Mouse (Mus musculus) ES-Bruce4 (cell line): Measurements from ENCODE around the gene Stard5. TPM values are rescaled to one million over a fixed set of nuclear protein-coding genes. Genes with fewer than 3 reads are reported as not detected.
A peak's percentile ranks its signal among the peaks of the same experiment; 100 is the strongest.

ENCODE experiments used
- H3K27ac ChIP-seq: 2 replicates; pipeline ENCODE4 v1.5.1; 2012; ENCODE audit warnings: low read length, inconsistent platforms; ENCODE audit not compliant: insufficient read depth
- H3K27me3 ChIP-seq: 2 replicates; pipeline ENCODE4 v1.6.1; 2012; ENCODE audit warnings: mild to moderate bottlenecking, low read length, inconsistent platforms; ENCODE audit not compliant: control insufficient read depth, poor library complexity, insufficient read depth, severe bottlenecking
- H3K36me3 ChIP-seq: 2 replicates; pipeline ENCODE4 v1.6.1; 2012; ENCODE audit warnings: inconsistent platforms, mild to moderate bottlenecking, low read length, moderate library complexity; ENCODE audit not compliant: control insufficient read depth, poor library complexity, insufficient read depth, severe bottlenecking
- H3K4me1 ChIP-seq: one replicate; pipeline ENCODE4 v1.8.1; 2011; ENCODE audit warnings: low read length; ENCODE audit not compliant: control insufficient read depth, insufficient read depth
- H3K4me3 ChIP-seq: 2 replicates; pipeline ENCODE4 v1.5.1; 2011; ENCODE audit warnings: low read depth, mild to moderate bottlenecking, low read length
- H3K9ac ChIP-seq: 2 replicates; pipeline ENCODE4 v1.6.1; 2012; ENCODE audit warnings: low read depth, mild to moderate bottlenecking, inconsistent platforms; ENCODE audit not compliant: poor library complexity, severe bottlenecking
- H3K9me3 ChIP-seq: replicated peaks from 2 replicates; pipeline ENCODE4 v1.6.1; 2012; ENCODE audit warnings: mild to moderate bottlenecking, low read length, inconsistent platforms; ENCODE audit not compliant: control insufficient read depth, poor library complexity, insufficient read depth, severe bottlenecking
- CTCF ChIP-seq: IDR thresholded peaks from one replicate; pipeline ENCODE4 v1.8.1; 2011; ENCODE audit warnings: low read depth, low read length
- EP300 ChIP-seq: IDR thresholded peaks from 2 replicates; pipeline ENCODE4 v1.6.1; 2011; ENCODE audit warnings: low read depth, low read length; ENCODE audit not compliant: insufficient read depth
- POLR2A ChIP-seq: IDR thresholded peaks from one replicate; pipeline ENCODE4 v1.8.1; 2011; ENCODE audit warnings: low read length; ENCODE audit not compliant: insufficient read depth
- polyA plus RNA-seq: library from polyadenylated mRNA; stranded (reverse); fragments of >200 nt; gene quantifications from 2 replicates; pipeline ENCODE4 v1.2.4, GENCODE M21; 2011; ENCODE audit warnings: low read depth; ENCODE audit not compliant: missing spikeins, insufficient read depth, insufficient read length

The Stard5 gene
- polyA plus RNA-seq, 1 experiment: 16.0 TPM

DNA sequence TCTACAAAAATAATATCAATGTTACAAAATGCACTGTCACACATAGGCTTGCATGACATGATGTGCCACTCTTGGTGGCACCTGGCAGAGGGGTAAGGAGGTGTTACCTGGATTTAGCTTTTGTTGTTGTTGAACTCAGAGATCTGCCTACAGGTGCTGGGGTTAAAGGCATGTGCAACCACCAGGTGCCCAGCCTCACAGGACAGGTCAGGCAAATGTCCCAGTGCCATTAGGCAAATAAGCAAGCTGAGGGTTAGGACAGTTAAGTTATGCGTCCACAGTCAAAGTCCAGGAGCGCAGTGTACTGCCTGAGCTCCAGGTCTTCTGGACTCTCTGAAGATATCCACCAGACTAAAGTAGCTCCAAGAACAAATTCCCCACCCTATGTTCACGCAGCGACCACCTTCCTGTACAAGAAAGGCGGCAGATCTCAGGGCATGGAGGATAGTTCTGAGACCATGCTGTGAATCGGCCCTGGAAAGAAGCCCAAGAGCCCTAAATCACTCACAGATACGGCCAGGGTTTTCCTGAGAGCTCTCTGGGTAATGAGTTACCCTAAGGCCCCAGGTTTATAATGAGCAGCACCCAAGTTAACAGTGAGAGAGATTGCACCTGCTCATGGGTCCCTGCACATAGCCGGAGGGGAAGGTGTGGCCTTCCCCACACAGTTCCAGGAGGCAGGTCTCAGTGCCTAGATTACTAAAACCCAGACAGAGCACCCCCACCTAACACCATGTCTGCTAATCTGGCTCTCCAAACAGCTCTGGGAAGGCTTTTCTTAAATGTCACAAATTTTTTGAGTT is 6.2 kb downstream of the Stard5 start:
- Histone ChIP-seq H3K9ac (no peak overlapping the region), H3K9me3 (no peaks in the 10 kb centered on the region), H3K27ac (no peak overlapping the region), H3K27me3 (no peaks in the 10 kb centered on the region), H3K36me3 (peaks cover 8% of the 10 kb centered on the region), H3K4me3 (no peak overlapping the region), H3K4me1 (peaks cover 2% of the 10 kb centered on the region)
- TF ChIP-seq CTCF: no peak
- no peak for TF ChIP-seq POLR2A
- TF ChIP-seq EP300: no peak

- Histone ChIP-seq H3K4me3 (no peak overlapping the region), H3K27me3 (no peaks in the 10 kb centered on the region), H3K4me1 (peaks cover 2% of the 10 kb centered on the region), H3K27ac (no peak overlapping the region), H3K36me3 (peaks cover 5% of the 10 kb centered on the region), H3K9ac (no peak overlapping the region), H3K9me3 (no peaks in the 10 kb centered on the region)
- TF ChIP-seq CTCF (no peak), EP300 (no peak), POLR2A (no peak)
Measured at GRCm38 (mm10) chr7:83639084-83639483, 7.3 kb downstream of the Stard5 start.

DNA sequence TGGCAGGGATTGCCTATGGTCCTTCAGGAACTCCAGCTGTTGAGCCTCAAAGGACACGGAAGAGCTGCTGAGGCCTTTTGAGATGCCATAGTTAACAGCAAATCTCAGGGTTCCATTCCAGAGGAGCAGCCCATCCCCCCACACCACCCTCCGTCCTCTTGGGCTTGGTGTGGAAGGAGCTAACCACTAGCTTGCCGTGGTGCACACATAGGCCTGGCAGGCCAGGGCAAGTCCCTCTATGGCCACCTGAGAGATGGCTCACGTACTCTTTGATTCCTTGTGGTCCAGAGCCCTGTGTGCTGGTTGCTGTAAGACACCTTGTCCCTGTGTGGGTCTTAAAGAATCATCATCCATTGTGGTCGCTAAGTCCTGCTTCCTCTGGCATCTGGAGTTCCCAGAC is 8.8 kb downstream of the Stard5 start:
- no peak overlapping the region for H3K27ac ChIP-seq
- H3K4me1 ChIP-seq: peaks cover 2% of the 10 kb centered on the region
- peaks cover 5% of the 10 kb centered on the region for H3K36me3 ChIP-seq
- H3K4me3 ChIP-seq: no peak overlapping the region
- no peak overlapping the region for H3K9ac ChIP-seq
- no peaks in the 10 kb centered on the region for H3K9me3 ChIP-seq
- TF ChIP-seq EP300 (no peak), CTCF (no peak), POLR2A (no peak)
- no peaks in the 10 kb centered on the region for H3K27me3 ChIP-seq

DNA sequence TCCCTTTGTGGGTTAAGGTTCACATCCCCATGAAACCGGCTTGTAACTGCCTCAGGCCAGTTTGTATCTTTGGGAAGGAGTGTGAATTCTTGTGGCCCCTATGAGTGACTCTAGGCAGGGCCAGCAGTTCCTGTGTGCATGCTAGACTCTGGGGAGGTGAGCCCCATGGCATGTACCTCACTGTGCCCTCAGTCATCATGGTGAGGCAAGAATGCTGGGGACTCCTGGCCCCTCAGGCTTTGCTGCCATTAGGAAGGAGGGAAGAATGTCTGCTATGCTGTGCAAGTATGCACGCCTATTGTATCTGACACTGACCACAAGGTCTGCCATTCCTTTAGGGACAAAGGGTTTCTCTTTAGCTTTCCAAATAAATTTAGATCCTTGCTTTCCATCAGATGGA is 9.4 kb downstream of the Stard5 start:
- Histone ChIP-seq H3K36me3 (peaks cover 5% of the 10 kb centered on the region), H3K27me3 (no peaks in the 10 kb centered on the region), H3K27ac (no peak overlapping the region), H3K4me3 (no peak overlapping the region), H3K9ac (no peak overlapping the region), H3K4me1 (peaks cover 2% of the 10 kb centered on the region), H3K9me3 (no peaks in the 10 kb centered on the region)
- TF ChIP-seq CTCF (no peak), POLR2A (no peak), EP300 (peak; percentile 59; the same call in 1 of the 2 replicates)

DNA sequence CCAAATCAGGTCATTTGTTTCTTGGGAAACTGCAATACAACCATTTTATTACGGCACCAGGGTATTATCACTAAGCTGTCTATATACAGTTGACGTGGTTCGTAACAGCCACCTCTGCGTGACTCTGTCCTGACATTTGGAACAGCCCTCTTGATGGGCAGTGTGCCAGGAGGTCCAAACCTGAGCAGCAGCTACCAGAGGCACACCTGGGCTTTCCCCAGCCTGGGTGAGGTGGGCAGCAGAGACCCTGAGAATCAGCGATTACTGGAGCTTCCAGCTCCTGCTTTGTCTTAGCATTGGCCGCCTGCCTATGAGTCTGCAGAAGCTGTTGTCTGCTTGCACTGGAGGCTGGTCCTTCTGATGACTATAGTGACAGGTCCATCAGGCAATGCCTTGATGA is 11.8 kb downstream of the Stard5 start:
- Histone ChIP-seq H3K4me1 (peaks cover 2% of the 10 kb centered on the region), H3K27me3 (no peaks in the 10 kb centered on the region), H3K4me3 (no peak overlapping the region), H3K27ac (no peak overlapping the region), H3K9me3 (no peaks in the 10 kb centered on the region), H3K9ac (no peak overlapping the region), H3K36me3 (peaks cover 5% of the 10 kb centered on the region)
- TF ChIP-seq EP300: no peak
- TF ChIP-seq POLR2A: no peak
- TF ChIP-seq CTCF: no peak

GRCm38 (mm10) chr7:83644761-83645160 is 13.0 kb downstream of the Stard5 start:
- peaks cover 5% of the 10 kb centered on the region; the same call in 1 of the 2 replicates for H3K36me3 ChIP-seq
- H3K4me3 ChIP-seq: no peak overlapping the region
- H3K4me1 ChIP-seq: peaks cover 2% of the 10 kb centered on the region
- no peaks in the 10 kb centered on the region for H3K27me3 ChIP-seq
- H3K9ac ChIP-seq: no peak overlapping the region
- H3K9me3 ChIP-seq: no peaks in the 10 kb centered on the region
- no peak for TF ChIP-seq POLR2A
- TF ChIP-seq CTCF: no peak
- TF ChIP-seq EP300: no peak
- H3K27ac ChIP-seq: no peak overlapping the region
